Mouse (Mus musculus): Measurements from ENCODE around the gene Gm21987.

GRCm38 (mm10) chr16:38308195-38308594 is 38.6 kb upstream of the Gm21987 start:
- TF ChIP-seq CTCF (IDR thresholded peaks at IDR 0.05; ENCODE audit: insufficient read depth, low read length) (no peak), POLR2A (IDR thresholded peaks at IDR 0.05; ENCODE audit: borderline replicate concordance, extremely low read depth, low read depth, low read length) (no peak)

Data from lung, adult 2 months (tissue).